Mouse (Mus musculus) hematopoietic stem cell, adult 5-6 weeks (primary cell): ENCODE data around the gene Eng. TPM values are rescaled to one million over a fixed set of nuclear protein-coding genes. Genes with fewer than 3 reads are reported as not detected.

Source experiments
- ATAC-seq, 2 experiments: fragments of 125-278 bp in 1 of 2; replicated peaks in 1 of 2; 2 replicates each; pipeline ENCODE4 v1.8.0; 2016 to 2017; ENCODE audit warnings: inconsistent platforms in 2 of 2, mild to moderate bottlenecking in 2 of 2, moderate number of reproducible peaks in 2 of 2, low read depth in 1 of 2, moderate TSS enrichment in 1 of 2; ENCODE audit not compliant: low FRiP score in 2 of 2, poor library complexity in 2 of 2, severe bottlenecking in 2 of 2, insufficient read depth in 1 of 2, low TSS enrichment in 1 of 2
- total RNA-seq: library from RNA; stranded (forward); fragments of 172-1452, 232-1000 nt; gene quantifications from 2 replicates; pipeline ENCODE4 v1.2.3, GENCODE M21; 2017

Eng gene
- total RNA-seq, 1 experiment from 2014 or later: 23.6 TPM

GRCm38 (mm10) chr2:32634277-32635105 is 11.9 kb upstream of the Eng start:
- ATAC-seq: no peak

DNA sequence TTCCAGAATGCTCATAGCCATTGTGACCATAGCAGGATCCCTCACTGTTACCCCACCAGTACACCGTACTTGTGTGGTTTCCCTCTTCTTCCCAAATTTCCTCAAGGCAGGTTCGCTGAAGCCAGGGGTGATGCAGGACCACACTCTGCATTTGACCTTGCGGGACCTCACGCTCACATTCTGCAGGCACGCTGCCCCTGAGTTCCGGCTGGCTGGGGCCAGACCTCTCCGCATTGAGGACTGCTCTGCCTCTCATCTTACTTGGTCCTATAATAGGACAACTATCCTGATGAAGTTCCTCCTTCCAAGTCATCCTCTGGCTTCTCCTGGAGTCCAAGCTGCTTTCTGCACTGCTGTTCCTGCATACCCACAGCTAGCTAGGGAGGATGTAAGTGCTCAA is 9.8 kb upstream of the Eng start:
- no peak for ATAC-seq

DNA sequence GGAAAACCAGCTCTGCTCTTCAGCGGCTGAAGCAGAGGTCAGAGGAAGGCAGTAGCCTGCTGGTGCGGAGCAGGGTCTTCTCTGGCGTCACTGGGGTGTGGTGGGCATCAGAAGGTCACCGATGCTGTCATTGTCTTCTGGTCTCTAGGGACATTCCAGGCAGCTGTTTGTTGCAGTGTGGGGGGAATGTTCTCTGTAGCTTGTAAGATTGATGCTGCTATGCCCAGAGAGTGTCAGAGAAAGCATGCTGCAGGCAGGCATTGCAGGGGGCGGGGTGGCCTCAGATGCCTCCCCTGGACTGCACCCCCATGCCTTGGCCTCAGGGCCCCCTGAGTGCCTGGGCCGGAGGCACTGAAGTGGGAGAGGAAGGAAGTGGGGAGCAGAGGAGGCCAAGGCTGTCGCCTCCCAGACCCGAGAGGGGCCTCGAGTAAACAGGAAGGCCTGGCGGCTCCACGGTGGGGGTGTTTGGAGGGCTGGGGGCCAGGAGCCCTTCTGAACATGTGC is 8.6 kb upstream of the Eng start:
- peak; percentile 94 to 98 for ATAC-seq

DNA sequence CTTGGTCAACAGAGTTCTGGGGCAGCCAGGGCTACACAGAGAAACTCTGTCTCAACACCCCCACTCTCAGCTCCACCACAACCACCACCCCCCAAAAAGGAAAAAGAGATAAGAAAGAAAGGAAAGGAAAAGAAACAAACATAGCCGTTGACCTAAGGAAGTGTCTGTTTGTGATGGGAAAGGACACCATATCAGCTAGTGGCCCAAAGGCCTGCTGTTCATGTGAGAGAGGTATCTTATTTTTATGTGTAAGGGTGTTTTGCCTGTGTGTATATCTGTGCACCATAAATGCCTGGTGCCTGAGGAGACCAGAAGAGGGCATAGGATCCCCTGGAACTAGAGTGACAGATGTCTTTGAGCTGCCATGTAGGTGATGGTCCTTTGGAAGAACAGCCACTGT is 6.8 kb upstream of the Eng start:
- ATAC-seq: no peak

GRCm38 (mm10) chr2:32640550-32641051 is 5.8 kb upstream of the Eng start:
- ATAC-seq: no peak

DNA sequence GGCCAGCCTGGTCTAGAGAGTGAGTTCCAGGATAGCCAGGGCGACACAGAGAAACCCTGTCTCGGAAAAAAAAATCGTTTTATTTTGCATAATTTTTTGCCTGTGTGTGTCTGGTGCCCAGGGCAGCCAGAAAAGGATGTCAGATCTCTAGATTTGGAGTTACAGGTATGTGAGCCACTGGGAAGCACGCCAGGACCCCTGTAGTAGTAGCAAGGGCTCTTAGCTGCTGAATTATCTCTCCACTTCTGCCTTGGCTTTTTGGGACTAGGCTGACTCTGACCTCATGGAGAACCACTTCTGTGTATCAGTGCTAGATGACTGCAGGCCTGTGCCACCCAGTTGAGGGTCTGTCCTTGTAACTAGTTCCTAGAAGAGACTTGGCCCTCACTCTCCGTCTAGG is 4.6 kb upstream of the Eng start:
- ATAC-seq: no peak

GRCm38 (mm10) chr2:32642813-32643212 is 3.6 kb upstream of the Eng start:
- ATAC-seq: no peak

DNA sequence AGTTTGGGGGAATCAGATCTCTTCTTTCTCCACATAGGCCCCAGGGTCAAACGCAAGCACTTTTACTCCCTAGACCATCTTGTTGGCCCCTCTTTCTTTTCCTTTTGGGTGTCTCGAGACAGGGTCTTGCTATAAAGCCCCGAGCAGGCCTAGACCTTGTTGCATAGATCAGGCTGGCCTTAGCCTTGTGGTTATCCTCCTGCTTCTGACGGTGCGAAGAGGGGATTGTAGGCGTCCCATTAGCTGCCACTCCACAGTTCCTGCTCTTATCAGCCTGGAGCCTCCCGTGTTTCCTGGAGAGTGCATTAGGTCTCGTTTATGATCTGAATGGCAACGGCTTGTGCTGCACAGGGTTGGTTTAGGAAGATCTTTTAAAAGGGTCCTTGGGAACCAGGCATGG is 2.3 kb upstream of the Eng start:
- no peak for ATAC-seq

GRCm38 (mm10) chr2:32644799-32645475 is 1.5 kb upstream of the Eng start:
- no peak for ATAC-seq

DNA sequence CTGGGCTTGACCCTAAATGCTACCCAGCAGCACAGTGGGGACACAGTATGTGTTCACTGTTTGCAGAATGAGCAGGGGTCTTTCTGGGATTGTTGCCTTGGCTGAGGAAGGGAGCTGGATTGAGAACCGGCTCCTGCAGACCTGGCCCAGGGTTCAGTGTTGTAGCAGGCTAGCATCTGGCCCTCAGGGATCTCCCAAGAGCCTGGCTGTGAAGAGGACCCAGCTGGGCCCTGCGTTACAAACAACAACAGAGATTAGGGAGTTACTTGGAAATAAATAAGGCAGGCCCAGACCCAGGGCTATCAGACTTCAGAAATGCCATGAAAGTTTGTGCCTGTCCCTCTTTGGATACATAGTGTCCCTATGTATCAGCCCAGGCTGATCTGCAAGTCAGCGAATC is 748 bp upstream of the Eng start:
- no peak for ATAC-seq

GRCm38 (mm10) chr2:32647366-32647765 is 971 bp downstream of the Eng start:
- ATAC-seq: no peak

- ATAC-seq: peak; percentile 6 to 23; a peak in 2 of 4 replicates
Measured at GRCm38 (mm10) chr2:32653764-32654163, 7.4 kb downstream of the Eng start.

DNA sequence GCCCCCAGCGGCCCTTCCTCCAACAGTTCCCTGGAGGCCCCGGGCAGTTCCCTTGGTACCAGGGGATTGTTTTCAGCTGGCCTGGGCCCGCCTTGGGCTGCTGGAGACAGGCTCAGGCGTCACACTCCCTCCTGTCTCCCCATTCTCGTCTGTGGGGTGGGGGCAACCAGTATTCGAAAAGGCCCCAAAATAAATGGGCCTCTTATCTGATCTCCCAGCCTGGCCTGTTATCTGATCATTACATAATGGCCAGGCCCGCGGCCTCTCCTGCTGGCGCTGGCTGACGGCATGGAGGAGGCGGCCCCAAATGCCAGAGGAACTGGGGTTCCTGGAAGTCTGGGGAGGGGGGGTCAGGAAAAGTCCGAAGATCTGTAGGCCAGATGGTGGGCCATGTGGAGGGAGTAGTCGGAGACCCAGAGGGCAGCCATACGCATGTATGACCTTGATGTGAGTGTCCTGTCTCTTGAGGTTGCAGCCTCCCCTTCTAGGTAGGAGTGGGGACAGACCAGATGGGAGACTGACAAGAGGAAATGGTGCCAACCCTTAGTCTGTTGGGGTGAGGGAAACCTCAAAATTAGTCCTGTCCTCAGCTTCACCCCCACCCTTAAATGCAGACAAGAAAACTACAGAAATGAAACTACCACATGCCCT is 8.5 kb downstream of the Eng start:
- ATAC-seq: peak; percentile 39 to 43

DNA sequence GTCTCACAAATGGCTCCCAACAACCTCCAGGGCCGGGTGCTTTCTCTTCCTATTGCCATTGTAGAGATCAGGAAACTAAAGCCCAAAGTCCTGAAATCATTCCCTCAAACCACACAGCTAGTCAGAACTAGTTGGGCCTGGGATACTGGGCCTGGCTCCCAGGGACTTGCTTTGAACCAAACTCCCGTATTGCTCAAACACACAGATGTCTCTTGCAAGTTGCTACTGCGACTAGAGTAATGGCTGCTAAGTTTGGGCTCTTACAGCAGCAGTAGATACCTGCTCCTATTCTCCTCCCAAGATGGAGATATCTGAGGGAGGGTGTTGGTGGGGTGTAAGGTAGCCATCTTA is 9.0 kb downstream of the Eng start:
- ATAC-seq: no peak

DNA sequence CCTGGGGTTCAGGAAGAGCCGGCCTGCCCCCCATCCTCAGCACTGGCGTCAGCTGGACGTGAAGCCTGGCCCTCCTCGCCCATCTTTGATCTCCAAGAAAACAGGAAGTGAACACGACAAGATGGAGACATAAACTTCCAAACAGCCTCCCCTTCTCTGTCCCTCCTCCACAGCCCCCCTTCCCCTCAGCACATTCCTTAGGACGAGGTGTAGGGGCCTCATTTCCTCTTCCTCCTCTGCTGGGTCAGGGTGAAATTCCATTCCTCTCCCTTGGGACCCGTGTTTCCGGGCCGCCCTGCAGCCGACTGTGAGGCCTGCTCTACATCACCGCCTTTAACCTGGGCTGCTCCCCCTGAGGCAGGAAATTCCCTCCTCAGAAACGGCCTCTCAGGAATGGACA is 9.4 kb downstream of the Eng start:
- ATAC-seq: no peak

GRCm38 (mm10) chr2:32658873-32659272 is 12.5 kb downstream of the Eng start:
- no peak for ATAC-seq

- no peak for ATAC-seq
Measured at GRCm38 (mm10) chr2:32661509-32662107, 15.2 kb downstream of the Eng start.

DNA sequence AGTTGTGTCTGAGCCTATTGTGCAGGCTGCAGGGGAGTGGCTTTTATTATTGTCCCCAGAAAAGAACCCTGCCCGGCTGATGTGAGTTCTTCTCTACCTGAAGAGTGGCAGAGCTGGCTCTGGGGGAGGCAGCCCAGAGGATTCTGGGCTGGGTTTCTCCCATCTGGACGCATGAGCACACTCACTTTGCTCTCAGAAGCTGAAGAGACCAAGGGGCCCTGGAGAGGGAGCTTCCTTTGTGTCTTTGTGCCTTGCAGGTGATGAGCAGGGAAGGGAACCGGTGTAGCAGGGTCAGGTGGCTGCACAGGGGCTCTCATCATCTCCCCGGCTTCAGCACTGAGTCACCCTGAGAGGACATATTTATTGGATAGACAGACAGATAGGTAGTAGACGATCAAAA is 15.9 kb downstream of the Eng start:
- no peak for ATAC-seq
